Mouse (Mus musculus): ENCODE results near the gene Ptch2.
A peak's percentile ranks its signal among the peaks of the same experiment; 100 is the strongest.

The Ptch2 gene

DNA sequence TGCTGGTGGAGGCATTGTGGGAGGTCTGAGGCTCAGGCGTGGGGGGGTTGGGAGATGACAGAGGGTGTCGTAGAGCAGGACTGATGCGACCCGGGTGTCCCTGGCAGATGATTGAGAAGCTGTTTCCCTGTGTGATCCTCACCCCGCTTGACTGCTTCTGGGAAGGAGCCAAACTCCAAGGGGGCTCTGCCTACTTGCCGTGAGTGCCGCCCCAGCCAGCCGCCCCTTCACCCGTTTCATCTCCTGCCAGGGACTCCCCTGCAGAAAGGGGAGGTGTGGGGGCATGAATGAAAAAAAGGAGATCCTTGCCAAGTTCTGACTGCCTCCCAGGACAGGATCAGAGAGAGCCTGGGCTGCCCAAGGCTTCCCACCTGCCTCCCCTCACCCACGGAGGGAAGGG lies 9.3 kb downstream of the Ptch2 start:
- DNase-seq = peak; percentile 40

DNA sequence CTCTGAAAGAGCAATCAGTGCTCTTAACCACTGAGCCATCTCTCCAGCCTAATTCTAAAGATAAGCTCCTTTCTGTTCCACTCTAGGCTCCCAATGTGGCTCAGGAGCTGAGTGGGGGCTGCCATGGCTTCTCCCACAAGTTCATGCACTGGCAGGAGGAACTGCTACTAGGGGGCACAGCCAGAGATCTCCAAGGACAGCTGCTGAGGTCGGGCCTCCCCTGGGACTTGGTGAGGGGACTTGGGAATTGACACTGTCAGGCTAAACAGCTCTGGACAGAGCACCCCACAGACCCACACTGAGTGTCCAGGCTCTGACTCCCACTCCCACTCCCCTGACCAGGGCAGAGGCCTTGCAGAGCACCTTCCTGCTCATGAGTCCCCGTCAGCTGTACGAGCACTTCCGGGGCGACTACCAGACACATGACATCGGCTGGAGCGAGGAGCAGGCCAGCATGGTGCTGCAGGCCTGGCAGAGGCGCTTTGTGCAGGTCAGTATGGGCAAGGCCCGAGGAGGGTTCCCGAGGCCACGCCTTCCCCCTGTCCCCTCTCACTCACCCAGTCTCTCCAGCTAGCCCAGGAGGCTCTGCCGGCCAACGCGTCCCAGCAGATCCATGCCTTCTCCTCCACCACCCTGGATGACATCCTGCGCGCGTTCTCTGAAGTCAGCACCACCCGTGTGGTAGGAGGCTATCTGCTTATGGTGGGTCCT lies 12.1 kb downstream of the Ptch2 start:
- DNase-seq = no peak

DNA sequence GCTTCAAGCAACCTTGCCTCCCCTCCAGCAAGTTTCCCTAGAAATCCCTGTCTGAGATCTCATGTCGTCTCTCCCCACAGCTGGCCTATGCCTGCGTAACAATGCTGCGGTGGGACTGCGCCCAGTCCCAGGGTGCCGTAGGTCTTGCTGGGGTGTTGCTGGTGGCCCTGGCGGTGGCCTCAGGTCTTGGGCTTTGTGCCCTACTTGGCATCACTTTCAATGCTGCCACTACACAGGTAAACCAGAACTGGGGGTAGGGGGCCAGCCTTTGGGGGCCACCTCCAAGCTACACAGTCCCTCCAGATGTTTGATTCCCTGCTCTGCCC lies 12.6 kb downstream of the Ptch2 start:
- DNase-seq = no peak

DNA sequence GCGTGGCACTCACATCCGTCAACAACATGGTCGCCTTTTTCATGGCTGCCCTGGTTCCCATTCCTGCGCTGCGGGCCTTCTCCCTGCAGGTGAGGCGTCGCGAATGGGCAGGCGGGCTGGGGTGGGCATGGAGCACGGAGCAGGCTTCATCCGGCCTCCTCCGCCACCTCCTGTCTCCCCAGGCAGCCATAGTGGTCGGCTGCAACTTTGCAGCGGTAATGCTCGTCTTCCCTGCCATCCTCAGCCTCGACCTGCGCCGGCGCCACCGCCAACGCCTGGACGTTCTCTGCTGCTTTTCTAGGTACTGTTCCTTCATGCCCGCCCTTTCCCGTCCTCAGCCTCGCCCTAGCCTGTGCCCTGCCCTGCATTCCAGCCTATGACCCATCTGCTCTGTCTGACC lies 13.5 kb downstream of the Ptch2 start:
- no peak for DNase-seq

DNA sequence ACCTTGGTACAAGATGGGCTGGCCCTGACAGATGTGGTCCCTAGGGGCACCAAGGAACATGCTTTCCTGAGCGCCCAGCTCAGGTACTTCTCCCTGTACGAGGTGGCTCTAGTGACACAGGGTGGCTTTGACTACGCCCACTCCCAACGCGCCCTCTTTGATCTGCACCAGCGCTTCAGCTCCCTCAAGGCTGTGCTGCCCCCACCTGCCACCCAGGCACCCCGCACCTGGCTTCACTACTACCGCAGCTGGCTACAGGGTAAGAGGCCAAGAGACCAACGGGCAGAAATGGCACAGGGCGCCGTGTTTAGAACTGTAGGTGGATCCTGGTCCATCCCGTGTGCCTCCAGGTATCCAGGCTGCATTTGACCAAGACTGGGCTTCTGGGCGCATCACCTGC lies 14.4 kb downstream of the Ptch2 start:
- no peak for DNase-seq

DNA sequence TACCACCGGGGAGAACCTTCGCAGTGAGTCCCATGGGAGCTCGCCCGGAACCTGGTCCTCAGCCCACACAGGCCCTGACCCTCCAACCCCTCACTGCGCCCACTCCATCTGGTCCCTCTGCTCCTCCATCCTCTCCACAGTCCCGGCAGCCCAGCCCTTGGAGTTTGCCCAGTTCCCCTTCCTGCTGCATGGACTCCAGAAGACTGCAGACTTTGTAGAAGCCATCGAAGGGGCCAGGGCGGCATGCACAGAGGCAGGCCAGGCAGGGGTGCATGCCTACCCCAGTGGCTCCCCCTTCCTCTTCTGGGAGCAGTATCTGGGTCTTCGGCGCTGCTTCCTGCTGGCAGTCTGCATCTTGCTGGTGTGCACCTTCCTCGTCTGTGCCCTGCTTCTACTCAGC lies 15.1 kb downstream of the Ptch2 start:
- DNase-seq = no peak

DNA sequence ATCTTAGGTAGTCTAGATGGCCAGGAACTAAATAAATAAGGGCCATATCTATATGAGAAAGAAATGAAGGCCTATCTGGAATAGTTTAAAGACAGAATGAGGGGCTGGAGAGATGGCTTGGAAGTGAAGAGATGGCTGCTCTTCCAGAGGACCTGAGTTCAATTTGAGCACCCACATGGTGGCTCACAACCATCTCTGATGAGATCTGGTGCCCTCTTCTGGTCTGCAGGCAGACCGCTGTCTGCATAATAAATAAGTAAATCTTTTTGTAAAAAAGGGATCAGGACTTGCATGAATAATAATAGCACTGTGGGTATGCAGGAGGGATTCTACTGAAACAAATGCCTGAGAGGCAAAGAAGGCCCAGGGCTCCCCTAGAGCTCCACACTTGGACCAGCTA lies 17.4 kb downstream of the Ptch2 start:
- no peak for DNase-seq

DNA sequence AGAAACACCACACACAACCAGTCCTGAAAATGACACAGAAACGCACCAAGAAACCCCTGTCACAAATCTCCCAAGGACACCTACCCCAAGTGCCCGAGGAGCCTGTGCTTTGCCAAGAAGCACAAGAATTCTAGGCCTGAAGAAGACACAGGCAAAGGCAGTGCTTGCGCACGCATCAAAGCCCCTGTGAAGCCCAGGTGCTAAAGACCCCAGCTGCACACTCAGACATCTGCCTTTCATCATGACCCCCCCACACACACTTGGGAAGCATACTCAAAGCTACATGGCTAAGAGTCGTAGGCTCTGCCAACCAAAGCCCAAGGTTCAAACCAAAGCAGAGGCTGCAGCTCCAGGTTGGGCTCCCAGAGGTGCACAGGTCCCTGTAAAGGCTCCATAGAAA lies 19.7 kb downstream of the Ptch2 start:
- no peak for DNase-seq

DNA sequence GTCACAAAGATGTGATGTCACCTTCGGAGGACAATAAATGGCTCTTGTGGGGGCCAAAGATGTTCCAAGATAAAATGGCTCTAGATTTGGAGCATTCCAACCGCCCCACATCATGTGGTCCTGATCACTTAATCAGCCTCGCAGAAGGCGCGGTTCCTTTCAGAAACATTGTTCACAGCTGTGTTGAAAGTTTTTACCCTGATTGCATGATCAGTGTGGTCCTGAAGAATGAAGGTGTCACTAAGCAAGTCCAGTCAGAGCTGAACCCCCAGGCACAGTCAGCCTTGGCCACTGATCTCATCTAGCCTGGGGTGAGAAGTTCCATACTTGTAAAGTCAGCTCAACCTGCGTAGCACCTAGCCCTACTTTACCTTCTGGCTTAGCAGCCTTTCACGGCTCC lies 22.1 kb downstream of the Ptch2 start:
- DNase-seq = no peak

DNA sequence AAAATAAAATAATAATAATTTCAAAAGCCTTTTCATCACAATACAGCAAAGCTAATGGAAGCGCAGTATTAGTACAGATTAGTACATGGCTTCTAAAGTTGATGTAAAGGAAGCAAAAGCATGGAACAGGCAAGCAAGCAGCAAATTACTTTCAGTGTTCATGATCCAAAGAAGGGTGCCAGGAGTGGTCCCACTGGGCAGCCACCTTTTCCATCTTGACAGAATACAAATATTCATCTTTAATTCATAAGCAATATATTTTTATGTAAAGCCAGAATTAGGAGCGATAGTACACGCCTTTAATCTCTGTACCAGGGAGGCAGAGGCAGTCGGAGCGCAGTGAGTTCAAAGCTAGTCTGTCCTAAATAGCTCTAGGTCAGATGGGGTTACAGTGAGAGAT lies 23.8 kb downstream of the Ptch2 start:
- DNase-seq = no peak

DNA sequence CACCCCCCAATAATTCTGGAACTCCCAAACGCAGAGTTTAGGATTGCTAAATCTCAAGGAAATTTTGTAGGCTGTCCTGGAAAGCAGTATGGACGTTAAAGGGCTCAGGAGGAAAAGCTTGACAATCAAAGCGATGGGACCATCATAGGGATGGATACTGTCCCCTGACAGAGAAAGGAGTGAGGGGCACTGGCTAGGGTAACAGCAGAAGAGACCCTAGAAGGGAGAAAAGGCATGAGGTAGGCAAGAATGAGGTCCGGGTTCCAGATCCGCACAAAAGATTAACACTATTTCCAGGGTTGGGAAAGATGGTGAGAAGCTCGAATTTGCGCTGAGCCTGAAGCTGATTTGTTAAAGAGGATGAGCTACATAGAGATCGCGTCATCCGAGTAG lies 24.2 kb downstream of the Ptch2 start:
- no peak for DNase-seq

DNA sequence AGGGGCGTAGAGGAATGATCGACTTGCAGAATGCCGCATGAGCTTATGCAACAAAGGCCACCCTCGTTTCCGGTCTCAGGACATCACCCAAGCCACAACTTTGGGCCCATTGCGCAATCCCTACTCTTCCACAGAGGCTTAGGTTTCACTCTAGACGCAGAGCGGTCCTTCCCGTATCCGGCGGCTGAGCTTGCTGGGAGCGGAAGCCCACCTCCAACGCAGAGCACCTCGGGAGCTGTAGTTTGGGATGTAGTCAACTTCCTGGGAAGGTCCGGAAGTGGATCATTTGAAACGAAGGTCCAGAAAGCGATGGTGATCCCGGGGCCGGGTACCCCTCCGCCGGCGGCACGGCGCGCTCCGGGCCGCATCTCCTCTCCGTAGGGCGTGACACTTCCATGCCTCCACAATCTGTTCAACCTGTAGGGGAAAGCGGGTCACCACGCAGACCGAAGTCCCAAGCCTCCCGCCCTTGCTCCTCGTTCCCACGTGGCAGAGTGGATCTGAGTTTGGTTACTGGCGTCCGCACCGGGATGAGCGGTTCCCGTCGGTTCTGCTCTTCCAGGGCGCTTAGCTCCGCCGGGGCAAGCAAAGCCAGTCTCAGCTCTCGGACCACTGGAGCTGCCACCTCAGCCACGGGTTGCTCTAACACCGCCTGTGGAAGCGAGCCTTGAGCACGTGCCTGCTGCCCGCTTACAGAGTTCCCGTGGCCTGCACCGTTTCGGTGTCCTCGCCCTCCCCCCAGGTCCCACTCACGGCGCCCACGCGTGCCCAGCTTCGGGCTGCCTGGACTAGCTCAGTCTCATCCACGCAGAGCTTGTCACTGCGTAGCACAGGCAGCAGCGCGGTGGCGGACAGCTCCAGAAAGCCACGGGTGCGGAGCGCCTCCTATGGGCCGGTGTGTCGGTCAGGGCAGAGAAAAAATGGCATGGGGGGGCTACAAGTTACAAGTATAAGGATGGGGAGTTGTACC lies 24.9 kb downstream of the Ptch2 start:
- peak; percentile 97 for DNase-seq

DNA sequence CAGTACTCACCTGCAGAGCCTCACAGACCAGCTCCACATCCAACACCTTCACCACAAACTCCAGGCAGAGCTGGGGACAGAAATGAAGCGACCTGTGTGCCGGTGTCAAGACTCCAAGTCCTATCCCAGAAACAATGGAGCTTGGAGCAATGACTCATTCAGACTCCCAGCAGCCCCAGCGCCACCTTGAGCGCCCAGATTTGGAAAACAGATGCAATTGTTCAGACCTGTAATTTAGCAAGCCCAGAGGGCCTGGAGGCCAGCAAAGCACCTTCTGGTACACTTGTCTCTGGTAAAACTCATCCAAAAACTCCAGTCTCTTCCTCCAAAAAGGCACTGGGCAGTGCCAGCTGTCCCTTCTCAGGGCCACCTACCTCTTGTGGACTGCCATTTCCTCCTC lies 26.3 kb downstream of the Ptch2 start:
- no peak for DNase-seq

DNA sequence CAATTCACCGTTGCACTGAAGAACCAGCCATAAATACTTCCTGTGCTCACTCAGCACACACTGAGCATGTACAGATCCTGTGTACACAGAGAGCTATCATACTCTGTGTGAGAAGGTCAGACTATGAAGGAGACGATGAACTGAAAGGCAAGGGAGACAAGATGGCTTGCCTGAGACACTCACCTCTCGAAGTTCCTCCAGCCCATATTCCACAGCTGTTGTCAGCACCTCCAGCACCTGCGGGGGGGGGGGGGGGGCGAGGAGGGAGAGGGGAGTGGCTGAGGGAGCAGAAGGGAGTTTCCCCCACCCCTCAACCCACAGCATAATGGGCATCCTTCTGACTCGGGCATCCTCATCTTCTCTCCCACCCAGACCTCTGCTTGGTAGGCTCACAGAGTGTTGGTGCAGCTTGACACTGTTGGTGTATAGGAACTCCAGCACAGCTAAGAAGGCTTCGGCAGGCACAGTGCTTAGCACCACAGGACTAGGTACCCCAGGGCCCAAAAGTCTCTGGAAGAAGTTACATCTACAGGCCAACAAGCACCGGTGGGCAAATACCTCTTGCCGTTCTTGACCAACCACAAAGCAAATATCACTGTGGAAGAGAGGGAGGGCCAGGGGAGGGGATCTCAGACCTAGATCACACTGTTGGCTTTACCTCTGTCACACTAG lies 27.8 kb downstream of the Ptch2 start:
- no peak for DNase-seq

DNA sequence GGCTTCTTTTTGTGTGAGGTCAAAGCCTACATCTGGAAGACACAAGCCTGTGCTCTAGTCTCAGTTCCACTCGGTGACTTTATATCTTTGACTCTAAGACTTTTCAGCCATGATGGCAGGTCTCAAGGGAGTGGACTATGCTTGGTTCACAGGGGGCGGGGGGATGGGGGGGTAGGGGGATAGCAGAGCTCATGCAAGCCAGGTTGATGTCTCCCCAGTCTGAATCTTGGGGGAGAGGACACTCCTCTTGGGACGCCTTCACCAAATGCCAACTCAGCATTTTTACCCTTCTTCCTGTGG lies 28.3 kb downstream of the Ptch2 start:
- DNase-seq = no peak

DNA sequence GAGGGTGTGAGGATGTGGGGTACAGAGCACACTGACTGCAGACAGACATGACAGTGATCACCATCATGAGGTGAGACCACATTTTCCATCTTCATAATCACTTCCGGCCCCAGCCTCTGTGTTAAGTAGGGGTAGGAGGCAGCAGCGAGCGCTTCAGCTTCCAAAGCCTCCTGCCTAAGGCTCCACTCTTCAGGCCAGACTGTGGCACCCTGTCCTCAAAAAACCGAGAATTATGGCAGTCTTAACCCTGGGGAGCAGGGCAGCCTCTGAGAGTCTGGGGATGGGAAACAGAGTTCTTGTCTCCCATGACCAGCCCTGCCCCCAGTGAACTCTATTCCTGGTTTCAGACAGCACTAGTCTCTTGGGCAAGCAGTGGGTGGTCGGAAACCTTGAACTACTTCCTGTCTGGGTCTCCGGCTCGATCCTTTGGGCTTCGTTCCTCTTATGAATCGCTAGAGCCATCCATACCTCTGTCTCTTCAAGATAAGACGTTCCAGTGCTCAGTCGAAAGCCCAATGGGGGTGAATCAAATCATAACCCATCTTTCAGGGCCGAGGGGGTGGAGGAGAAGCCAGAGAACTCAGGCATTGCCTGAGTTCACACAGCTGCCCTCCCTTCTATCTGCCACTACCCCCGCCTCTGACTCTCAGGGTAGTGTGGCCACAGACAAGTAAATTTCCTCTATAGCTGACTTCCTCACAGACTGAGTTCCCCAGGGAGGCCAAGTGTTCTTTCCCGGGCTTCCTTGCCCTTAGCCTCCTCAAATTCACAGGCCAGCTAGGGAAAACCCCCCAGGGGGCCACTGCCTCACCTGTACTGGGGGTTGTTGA lies 28.9 kb downstream of the Ptch2 start:
- peak; percentile 45 for DNase-seq

DNA sequence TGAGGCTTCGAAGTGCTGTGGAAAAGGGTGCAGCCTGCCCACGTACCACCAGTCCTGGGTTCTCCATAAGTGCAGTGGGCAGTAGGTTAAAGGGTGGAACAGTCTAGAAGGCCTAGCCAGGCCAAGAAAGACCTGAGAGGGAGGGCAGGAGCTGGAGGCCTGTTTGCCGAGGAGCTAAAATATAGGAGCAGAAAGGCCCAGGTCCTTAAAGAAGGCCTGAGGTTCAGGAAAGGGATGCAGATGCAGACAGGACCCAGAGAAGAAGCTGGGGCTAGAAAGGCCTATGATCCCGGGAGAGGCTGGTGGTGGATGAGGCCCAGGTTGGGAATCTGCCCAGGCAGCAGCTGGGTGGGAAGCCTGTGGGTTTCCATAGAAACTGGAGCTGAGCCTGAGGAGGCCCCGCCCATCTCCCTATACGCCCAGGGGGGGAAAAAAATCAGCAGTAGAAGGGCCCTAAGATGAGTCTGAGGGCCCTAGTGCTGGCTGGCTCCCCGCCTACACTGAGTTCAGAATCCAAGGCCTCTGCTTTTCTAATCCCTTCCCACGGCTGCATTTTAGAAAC lies 29.6 kb downstream of the Ptch2 start, which contains the start of gene Btbd19:
Gene Btbd19 (minus strand): TSS at position 378 of the 562 bp plus-strand sequence.
- peak; percentile 82 for DNase-seq

DNA sequence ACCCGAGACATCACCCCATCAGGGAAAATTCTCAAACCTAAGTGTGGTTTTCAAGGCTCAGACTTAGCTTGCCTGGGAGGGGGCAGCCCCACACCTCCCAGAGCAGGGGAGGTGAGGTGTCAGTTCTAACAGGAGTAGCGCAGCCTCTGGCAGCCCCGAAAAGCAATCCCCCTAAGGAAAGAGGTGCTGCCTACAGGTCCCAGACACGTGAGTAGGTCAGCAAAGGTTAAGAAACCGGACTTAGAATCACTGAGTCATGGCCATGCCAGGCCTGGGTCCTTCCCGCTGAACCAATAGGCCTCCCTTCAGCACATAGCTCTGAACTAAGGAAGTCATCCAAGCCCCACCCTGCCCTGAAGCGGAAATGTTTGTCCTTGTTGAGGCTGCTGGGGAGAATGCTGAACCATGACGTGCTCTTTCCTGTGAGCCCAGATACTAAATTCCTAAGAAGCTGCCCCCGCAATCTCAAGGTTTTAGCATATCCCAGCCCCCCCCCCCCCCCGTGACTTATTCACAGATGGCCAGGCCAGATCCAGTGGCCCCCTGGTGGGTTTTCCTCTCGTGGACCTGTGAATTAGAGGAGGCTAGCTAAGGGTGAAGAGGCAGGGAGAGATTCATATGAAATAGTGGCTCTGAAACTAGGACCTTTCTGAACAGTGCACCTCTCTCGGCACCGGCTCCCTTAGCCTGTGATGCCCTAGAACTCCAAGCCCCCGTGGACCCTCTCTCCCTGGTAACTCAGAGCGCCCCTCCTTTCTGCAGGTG lies 30.2 kb downstream of the Ptch2 start:
- peak; percentile 88 for DNase-seq

DNA sequence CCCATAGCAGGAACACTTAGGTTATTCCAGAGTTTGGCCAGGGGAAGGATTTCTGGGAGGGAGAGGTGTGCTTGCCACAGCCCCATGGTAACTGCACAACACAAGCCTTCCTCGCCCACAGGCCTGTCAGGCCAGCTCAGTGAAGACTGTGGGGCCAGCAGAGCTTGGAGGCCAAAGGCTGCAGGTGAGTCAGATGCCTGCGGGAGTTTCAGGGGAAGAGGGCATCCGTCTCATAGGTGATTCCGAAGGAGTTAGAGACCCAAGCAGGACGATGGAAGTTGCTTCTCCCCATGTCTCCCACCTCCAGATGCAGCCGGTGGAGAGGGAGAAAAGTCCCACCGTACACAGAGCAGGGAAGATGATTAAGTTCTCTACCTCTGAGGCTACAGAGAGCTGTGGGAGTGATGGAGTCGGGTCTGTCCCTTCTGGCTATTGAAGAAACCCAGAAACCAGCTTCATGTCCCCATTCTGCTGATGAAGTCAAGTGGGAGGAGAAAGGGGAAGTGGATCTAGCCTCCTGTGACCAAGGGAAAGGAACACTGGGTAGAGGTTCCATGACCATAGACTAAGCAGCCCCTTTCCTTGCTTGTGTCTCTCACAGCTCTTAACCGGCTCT lies 30.9 kb downstream of the Ptch2 start, which contains the start of gene Tctex1d4:
Gene Tctex1d4 (plus strand): TSS at position 120 of the 616 bp plus-strand sequence.
- no peak for DNase-seq

DNA sequence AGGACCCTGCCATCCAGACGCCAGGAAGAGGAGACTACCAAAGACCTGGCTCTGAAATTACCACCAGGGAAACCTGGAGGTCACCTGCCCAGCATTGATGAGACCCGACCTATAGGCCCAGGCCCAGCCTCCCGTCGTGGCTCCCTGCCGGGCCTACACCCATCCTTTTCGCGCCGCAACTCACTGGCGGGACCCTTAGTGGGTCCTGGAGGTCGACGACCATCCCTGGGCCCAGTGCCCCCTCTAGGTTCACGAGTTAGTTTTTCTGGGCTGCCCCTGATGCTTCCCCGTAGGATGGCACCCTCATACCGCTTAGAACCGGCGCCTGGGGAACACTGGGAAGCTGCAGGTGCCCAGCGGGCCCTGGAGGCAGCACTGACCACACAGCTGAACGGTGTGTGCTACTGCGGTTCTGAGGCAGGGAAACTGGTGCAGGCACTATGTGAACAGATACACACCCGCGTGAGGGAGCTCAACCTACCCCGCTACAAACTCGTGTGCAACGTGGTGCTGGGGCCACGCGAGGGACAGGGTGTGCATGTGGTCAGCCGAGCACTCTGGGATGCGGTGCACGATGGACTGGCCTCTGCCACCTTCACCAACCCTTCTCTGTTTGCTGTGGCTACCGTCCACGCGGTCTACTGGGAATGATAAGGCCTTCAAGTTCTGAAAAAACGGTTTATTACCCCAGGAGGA lies 32.3 kb downstream of the Ptch2 start:
- DNase-seq = no peak

DNA sequence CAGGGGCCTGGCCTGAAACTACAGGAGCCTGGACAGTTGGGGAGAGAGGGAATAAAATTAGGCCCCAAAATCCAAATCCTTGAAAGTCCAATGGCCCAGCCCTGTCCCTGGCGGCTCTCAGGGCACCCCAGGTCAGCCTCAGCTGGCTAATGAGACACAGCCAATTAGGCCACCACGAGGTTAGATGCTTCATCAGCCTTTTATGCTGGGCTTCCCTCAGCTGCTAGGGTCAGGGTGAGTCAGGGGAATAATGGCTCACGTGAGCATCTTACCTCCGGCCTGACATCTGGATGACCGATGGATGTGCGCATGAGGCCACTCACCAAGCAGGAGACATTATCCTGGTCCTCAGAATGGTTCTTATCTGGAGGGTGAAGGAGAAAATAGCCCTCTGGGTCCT lies 34.9 kb downstream of the Ptch2 start:
- DNase-seq = no peak
